Mouse (Mus musculus): Measurements from ENCODE around the gene Brwd1. TPM values are rescaled to one million over a fixed set of nuclear protein-coding genes. Genes with fewer than 3 reads are reported as not detected.
"Not testable (repeated sequence)": the region's sequence is repeated elsewhere in the genome, so short reads cannot be mapped to it uniquely, and the experiment has no call there.

The Brwd1 gene
- total and polyA plus RNA-seq, 2 experiments from 2014 or later: 151 to 173 TPM

GRCm38 (mm10) chr16:96120022-96120623 lies 37.8 kb upstream of the Brwd1 start:
- peaks cover 31% of the 10 kb centered on the region for H3K36me3 ChIP-seq (ENCODE audit: insufficient read depth, low read length)
- no peak for ATAC-seq (ENCODE audit: low FRiP score)
- TF ChIP-seq CTCF (IDR thresholded peaks at IDR 0.05): no peak
- DNase-seq (ENCODE audit: low spot score): no peak
- H3K4me2 ChIP-seq (ENCODE audit: low read depth, low read length, poor library complexity, severe bottlenecking): no peak overlapping the region
- no peaks in the 10 kb centered on the region for H3K4me1 ChIP-seq (ENCODE audit: insufficient read depth, low read length)
- H3K9me3 ChIP-seq (ENCODE audit: low read length): no peaks in the 10 kb centered on the region
- 75% methylated on average over 4 of the region's 4 CpGs for WGBS
- no peak overlapping the region for H3K4me3 ChIP-seq (ENCODE audit: low read depth, low read length)
- no peaks in the 10 kb centered on the region for H3K27me3 ChIP-seq (ENCODE audit: insufficient read depth, low read length)
- no peak overlapping the region for H3K27ac ChIP-seq (ENCODE audit: low read depth, low read length)
- no peak overlapping the region for H3K9ac ChIP-seq (replicated peaks; ENCODE audit: low read length, poor library complexity, severe bottlenecking)

DNA sequence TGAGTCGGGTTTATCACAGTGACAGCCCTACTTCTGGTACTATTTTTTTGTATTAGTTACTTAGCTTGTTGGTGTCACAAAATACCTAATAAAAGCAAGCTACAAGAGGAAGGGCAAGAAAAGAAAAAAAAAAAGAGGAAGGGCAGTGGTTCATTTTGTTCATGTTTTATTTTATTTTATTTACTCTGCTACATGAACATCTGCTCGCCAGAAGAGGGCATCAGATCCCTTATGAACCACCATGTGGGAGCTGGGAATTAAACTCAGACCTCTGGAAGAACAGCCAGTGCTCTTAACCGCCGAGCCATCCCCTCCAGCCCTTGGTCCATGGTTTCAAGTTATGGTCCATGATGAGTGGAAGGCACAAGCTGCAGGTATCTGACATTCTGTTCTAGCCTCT lies 32.4 kb upstream of the Brwd1 start:
- H3K36me3 ChIP-seq (ENCODE audit: insufficient read depth, low read length): 0 out of 2 replicates have a peak, but pooled peaks cover 3% of the 10 kb centered on the region
- TF ChIP-seq CTCF (IDR thresholded peaks at IDR 0.05): 0 out of 2 replicates have a peak, but pooled peaks have one; percentile 12
- no peaks in the 10 kb centered on the region for H3K27me3 ChIP-seq (ENCODE audit: insufficient read depth, low read length)
- H3K4me3 ChIP-seq (ENCODE audit: low read depth, low read length): no peak overlapping the region
- DNase-seq (ENCODE audit: low spot score) (no peak), ATAC-seq (ENCODE audit: low FRiP score) (no peak)
- H3K9ac ChIP-seq (replicated peaks; ENCODE audit: low read length, poor library complexity, severe bottlenecking): no peak overlapping the region
- no peaks in the 10 kb centered on the region for H3K4me1 ChIP-seq (ENCODE audit: insufficient read depth, low read length)
- H3K4me2 ChIP-seq (ENCODE audit: low read depth, low read length, poor library complexity, severe bottlenecking): no peak overlapping the region
- no peaks in the 10 kb centered on the region for H3K9me3 ChIP-seq (ENCODE audit: low read length)
- WGBS: 49% methylated on average over 4 of the region's 4 CpGs
- no peak overlapping the region for H3K27ac ChIP-seq (ENCODE audit: low read depth, low read length)

- H3K4me3 ChIP-seq (ENCODE audit: low read depth, low read length): no peak overlapping the region
- ATAC-seq (ENCODE audit: low FRiP score) (no peak), DNase-seq (ENCODE audit: low spot score) (no peak)
- H3K27ac ChIP-seq (ENCODE audit: low read depth, low read length): no peak overlapping the region
- no peak overlapping the region for H3K4me2 ChIP-seq (ENCODE audit: low read depth, low read length, poor library complexity, severe bottlenecking)
- no peaks in the 10 kb centered on the region for H3K4me1 ChIP-seq (ENCODE audit: insufficient read depth, low read length)
- no peaks in the 10 kb centered on the region for H3K27me3 ChIP-seq (ENCODE audit: insufficient read depth, low read length)
- no peaks in the 10 kb centered on the region for H3K9me3 ChIP-seq (ENCODE audit: low read length)
- 54% methylated on average over 2 of the region's 2 CpGs for WGBS
- no peak for TF ChIP-seq CTCF (IDR thresholded peaks at IDR 0.05)
- no peak overlapping the region for H3K9ac ChIP-seq (replicated peaks; ENCODE audit: low read length, poor library complexity, severe bottlenecking)
- no peaks in the 10 kb centered on the region for H3K36me3 ChIP-seq (ENCODE audit: insufficient read depth, low read length)
Measured at GRCm38 (mm10) chr16:96112769-96113168, 30.4 kb upstream of the Brwd1 start.

DNA sequence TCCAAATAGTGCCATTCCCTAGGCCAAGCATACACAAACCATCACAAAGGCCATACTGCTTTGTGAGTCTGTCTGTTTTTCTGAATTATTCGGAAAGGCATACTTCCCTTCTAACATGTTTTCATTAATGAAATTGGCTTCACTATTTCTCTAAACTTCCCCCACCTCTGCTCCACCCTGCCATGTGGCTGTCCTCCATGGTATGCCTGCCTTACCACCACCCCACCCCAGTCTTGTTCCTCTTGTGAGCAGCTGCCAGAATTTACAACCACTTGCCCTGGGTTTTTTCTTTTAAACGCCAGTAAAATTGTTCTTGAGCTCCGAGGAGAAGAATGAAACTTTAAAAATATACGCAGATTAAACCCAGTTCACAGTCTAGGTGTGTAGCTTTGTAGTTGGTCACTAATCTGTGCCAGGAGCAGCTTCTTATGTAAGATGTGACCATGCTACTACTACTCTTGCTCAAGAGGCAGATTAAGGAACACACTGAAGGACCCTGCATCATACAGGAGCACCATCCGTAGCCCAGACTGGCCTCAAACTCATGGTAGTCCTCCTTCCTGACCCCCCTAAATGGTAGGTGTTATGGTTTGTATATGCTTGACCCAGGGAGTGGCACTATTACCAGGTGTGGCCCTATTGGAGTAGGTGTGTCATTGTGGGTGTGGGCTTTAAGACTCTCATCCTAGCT lies 28.5 kb upstream of the Brwd1 start:
- 84% methylated on average over 5 of the region's 5 CpGs for WGBS
- no peaks in the 10 kb centered on the region for H3K4me1 ChIP-seq (ENCODE audit: insufficient read depth, low read length)
- no peak for ATAC-seq (ENCODE audit: low FRiP score)
- H3K27ac ChIP-seq (ENCODE audit: low read depth, low read length): no peak overlapping the region
- peaks cover 3% of the 10 kb centered on the region; the same call in 1 of the 2 replicates for H3K9me3 ChIP-seq (ENCODE audit: low read length)
- no peak overlapping the region for H3K4me2 ChIP-seq (ENCODE audit: low read depth, low read length, poor library complexity, severe bottlenecking)
- H3K4me3 ChIP-seq (ENCODE audit: low read depth, low read length): no peak overlapping the region
- DNase-seq (ENCODE audit: low spot score): no peak
- no peaks in the 10 kb centered on the region for H3K27me3 ChIP-seq (ENCODE audit: insufficient read depth, low read length)
- TF ChIP-seq CTCF (IDR thresholded peaks at IDR 0.05): no peak
- H3K36me3 ChIP-seq (ENCODE audit: insufficient read depth, low read length): no peaks in the 10 kb centered on the region
- no peak overlapping the region for H3K9ac ChIP-seq (replicated peaks; ENCODE audit: low read length, poor library complexity, severe bottlenecking)

DNA sequence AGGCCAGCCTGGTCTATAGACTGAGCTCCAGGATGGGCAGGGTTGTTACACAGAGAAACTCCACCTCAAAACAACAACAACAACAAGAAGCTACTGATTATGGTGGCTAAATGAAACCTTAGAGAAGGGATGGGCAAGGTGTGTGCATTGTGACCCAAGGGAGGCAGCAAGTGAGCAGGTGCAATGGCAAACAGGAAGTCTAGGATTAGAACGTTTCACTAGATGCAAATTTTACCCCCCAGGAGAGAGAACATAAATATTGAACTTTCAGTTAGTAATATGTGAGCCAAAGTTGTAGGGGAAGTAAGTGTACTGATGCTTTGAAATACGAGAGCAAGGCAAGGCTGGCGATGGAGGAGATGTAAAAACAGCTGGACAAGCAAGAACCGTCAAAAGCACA lies 27.3 kb upstream of the Brwd1 start:
- 70% methylated on average over 4 of the region's 4 CpGs for WGBS
- no peak for DNase-seq (ENCODE audit: low spot score)

DNA sequence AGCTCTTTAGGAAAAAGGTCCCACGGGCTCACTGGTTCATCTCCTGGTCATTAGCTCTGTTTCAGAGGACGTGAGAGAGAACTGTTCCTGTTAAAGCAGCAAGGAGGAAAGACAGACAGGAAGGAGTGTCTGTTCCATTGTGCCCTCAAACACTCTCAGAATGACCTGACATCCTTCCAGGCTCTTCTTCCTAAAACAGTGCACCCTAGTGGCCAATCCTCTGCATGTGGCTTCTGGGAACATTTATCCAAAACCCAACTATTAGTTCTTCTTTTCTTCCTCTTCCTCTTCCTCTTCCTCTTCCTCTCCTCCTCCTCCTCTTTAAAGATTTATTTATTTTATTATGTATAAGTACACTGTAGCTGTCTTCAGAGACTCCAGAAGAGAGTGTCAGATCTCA lies 20.7 kb upstream of the Brwd1 start:
- H3K36me3 ChIP-seq (ENCODE audit: insufficient read depth, low read length): no peaks in the 10 kb centered on the region
- TF ChIP-seq CTCF (IDR thresholded peaks at IDR 0.05): peak; percentile 60
- WGBS: 51% methylated on average over 2 of the region's 2 CpGs
- ATAC-seq (ENCODE audit: low FRiP score) (no peak), DNase-seq (ENCODE audit: low spot score) (peak; percentile 30)
- H3K4me2 ChIP-seq (ENCODE audit: low read depth, low read length, poor library complexity, severe bottlenecking): no peak overlapping the region
- H3K27ac ChIP-seq (ENCODE audit: low read depth, low read length): no peak overlapping the region
- no peaks in the 10 kb centered on the region for H3K27me3 ChIP-seq (ENCODE audit: insufficient read depth, low read length)
- H3K9ac ChIP-seq (replicated peaks; ENCODE audit: low read length, poor library complexity, severe bottlenecking): no peak overlapping the region
- no peak overlapping the region for H3K4me3 ChIP-seq (ENCODE audit: low read depth, low read length)
- H3K4me1 ChIP-seq (ENCODE audit: insufficient read depth, low read length): no peaks in the 10 kb centered on the region
- peaks cover 3% of the 10 kb centered on the region; the same call in 1 of the 2 replicates for H3K9me3 ChIP-seq (ENCODE audit: low read length)

More for the DNA sequence above, 27.3 kb upstream of the Brwd1 start:
- Histone ChIP-seq H3K4me1 (ENCODE audit: insufficient read depth, low read length) (no peaks in the 10 kb centered on the region), H3K36me3 (ENCODE audit: insufficient read depth, low read length) (no peaks in the 10 kb centered on the region), H3K9me3 (ENCODE audit: low read length) (peaks cover 3% of the 10 kb centered on the region; the same call in 1 of the 2 replicates), H3K4me3 (ENCODE audit: low read depth, low read length) (no peak overlapping the region), H3K27me3 (ENCODE audit: insufficient read depth, low read length) (no peaks in the 10 kb centered on the region), H3K9ac (replicated peaks; ENCODE audit: low read length, poor library complexity, severe bottlenecking) (no peak overlapping the region), H3K4me2 (ENCODE audit: low read depth, low read length, poor library complexity, severe bottlenecking) (no peak overlapping the region), H3K27ac (ENCODE audit: low read depth, low read length) (no peak overlapping the region)
- ATAC-seq (ENCODE audit: low FRiP score): no peak
- no peak for TF ChIP-seq CTCF (IDR thresholded peaks at IDR 0.05)

DNA sequence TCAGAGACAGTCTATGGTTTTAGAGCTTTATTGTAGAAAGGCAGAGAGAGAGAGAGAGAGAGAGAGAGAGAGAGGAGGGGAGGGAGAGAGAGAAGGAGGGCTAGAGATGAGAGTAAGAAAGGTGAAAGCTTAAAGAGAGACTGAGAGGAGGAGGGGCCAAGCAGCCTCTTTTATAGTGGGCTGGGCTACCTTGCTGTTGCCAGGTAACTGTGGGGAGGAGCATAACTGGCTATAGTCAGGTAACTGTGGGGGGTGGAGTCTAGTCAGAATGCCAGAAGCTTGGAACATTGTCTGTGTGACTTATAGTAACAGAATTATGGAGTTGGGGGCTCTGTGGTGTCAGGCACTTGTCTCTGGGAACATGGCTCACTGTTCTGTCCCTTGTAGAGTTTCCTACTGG lies 15.5 kb upstream of the Brwd1 start:
- H3K9ac ChIP-seq (replicated peaks; ENCODE audit: low read length, poor library complexity, severe bottlenecking); H3K4me2 ChIP-seq (ENCODE audit: low read depth, low read length, poor library complexity, severe bottlenecking); H3K9me3 ChIP-seq (ENCODE audit: low read length); H3K4me1 ChIP-seq (ENCODE audit: insufficient read depth, low read length); DNase-seq (ENCODE audit: low spot score); H3K27me3 ChIP-seq (ENCODE audit: insufficient read depth, low read length); H3K27ac ChIP-seq (ENCODE audit: low read depth, low read length); ATAC-seq (ENCODE audit: low FRiP score); H3K4me3 ChIP-seq (ENCODE audit: low read depth, low read length); H3K36me3 ChIP-seq (ENCODE audit: insufficient read depth, low read length): not testable (repeated sequence)
